Mouse (Mus musculus) C3H10T1/2 (cell line): Measurements from ENCODE around the gene Slc38a9. TPM values are rescaled to one million over a fixed set of nuclear protein-coding genes. Genes with fewer than 3 reads are reported as not detected.

Experiments
- polyA plus RNA-seq, 2 experiments: library from polyadenylated mRNA; unstranded; fragments of >200 nt; fragmentation: generic; extraction: Trizol; gene quantifications; one replicate each; pipeline ENCODE4 v1.2.1; 2012; ENCODE audit warnings: missing spikeins in 2 of 2

The Slc38a9 gene
- polyA plus RNA-seq, result 1 to 10 TPM in 1 of 2 experiments, under 1 TPM in 1; 0.53 to 4.2 TPM

GRCm38 (mm10) chr13:112660574-112661381 is at the start of gene Slc38a9:
Gene Slc38a9, plus strand, starts transcription at chr13:112660751.

GRCm38 (mm10) chr13:112652205-112652604 is 8.3 kb upstream of the Slc38a9 start, which contains the start of gene Ddx4:
Gene Ddx4, minus strand, starts transcription at chr13:112652475.

Other genes starting within 250 kb of the Slc38a9 start
- 10 to 100 TPM in 1 of 2 experiments, 1 to 10 TPM in 1; 2.0 to 53.2 TPM for gene Il6st, start 196.7 kb upstream of the Slc38a9 start, polyA plus RNA-seq
- under 1 TPM in 1 of 2 experiments, not detected in 1; 0.01 TPM for gene Il31ra, start 66.4 kb upstream of the Slc38a9 start, polyA plus RNA-seq
- not detected for gene Ddx4, start 8.3 kb upstream of the Slc38a9 start, polyA plus RNA-seq
- 100 to 1,000 TPM in 1 of 2 experiments, 10 to 100 TPM in 1; 32.8 to 197 TPM for gene Plpp1, start 140.0 kb downstream of the Slc38a9 start, polyA plus RNA-seq